Mouse (Mus musculus) kidney, embryonic 16.5 days (tissue): ENCODE measurements around the gene Tmem109. TPM values are rescaled to one million over a fixed set of nuclear protein-coding genes. Genes with fewer than 3 reads are reported as not detected.

Experiments used
- ATAC-seq: fragments of 200-750 bp; cut with Nextera tagmentation; 2 replicates; pipeline ENCODE4 v1.8.0; 2017; ENCODE audit warnings: moderate TSS enrichment; ENCODE audit not compliant: low FRiP score, low TSS enrichment
- H3K27ac ChIP-seq: fragments of 300-500 bp; sonication (generic); 2 replicates; pipeline ENCODE4 v1.5.1; 2014; ENCODE audit warnings: low read length
- H3K27me3 ChIP-seq: fragments of 300-500 bp; sonication (generic); 2 replicates; pipeline ENCODE4 v1.6.1; 2014; ENCODE audit warnings: low read length, control low read depth, mixed read lengths; ENCODE audit not compliant: insufficient read depth
- H3K36me3 ChIP-seq: fragments of 300-500 bp; sonication (generic); 2 replicates; pipeline ENCODE4 v1.6.1; 2014; ENCODE audit warnings: low read length, control low read depth, mixed read lengths; ENCODE audit not compliant: insufficient read depth
- H3K4me1 ChIP-seq: fragments of 300-500 bp; sonication (generic); 2 replicates; pipeline ENCODE4 v1.6.1; 2014; ENCODE audit warnings: low read length, control low read depth, mixed read lengths; ENCODE audit not compliant: insufficient read depth
- H3K4me2 ChIP-seq: fragments of 300-500 bp; sonication (generic); replicated peaks from 2 replicates; pipeline ENCODE4 v1.6.1; 2014; ENCODE audit warnings: low read depth, low read length
- H3K4me3 ChIP-seq: fragments of 300-500 bp; sonication (generic); 2 replicates; pipeline ENCODE4 v1.5.1; 2014; ENCODE audit warnings: mild to moderate bottlenecking, low read length
- H3K9ac ChIP-seq: fragments of 300-500 bp; sonication (generic); replicated peaks from 2 replicates; pipeline ENCODE4 v1.6.1; 2014; ENCODE audit warnings: low read length
- H3K9me3 ChIP-seq: fragments of 300-500 bp; sonication (generic); 2 replicates; pipeline ENCODE4 v1.6.1; 2016; ENCODE audit warnings: low read length, control low read depth
- WGBS: fragments of 180-500 bp; shearing (Covaris S2); extraction: QIAGEN DNeasy Blood & Tissue Kit; methylation state at CpG from one replicate; pipeline ENCODE4 v1.1.7; 2014; 5-methylcytosine and 5-hydroxymethylcytosine counted together
- polyA plus RNA-seq: library from polyadenylated mRNA; unstranded; fragments of >200 nt; fragmentation: Nextera tagmentation; extraction: Ambion mirVana; gene quantifications from 2 replicates; pipeline ENCODE4 v1.2.1, GENCODE M21; 2015

The Tmem109 gene
- polyA plus RNA-seq, 1 experiment from 2014 or later, result 118 TPM

DNA sequence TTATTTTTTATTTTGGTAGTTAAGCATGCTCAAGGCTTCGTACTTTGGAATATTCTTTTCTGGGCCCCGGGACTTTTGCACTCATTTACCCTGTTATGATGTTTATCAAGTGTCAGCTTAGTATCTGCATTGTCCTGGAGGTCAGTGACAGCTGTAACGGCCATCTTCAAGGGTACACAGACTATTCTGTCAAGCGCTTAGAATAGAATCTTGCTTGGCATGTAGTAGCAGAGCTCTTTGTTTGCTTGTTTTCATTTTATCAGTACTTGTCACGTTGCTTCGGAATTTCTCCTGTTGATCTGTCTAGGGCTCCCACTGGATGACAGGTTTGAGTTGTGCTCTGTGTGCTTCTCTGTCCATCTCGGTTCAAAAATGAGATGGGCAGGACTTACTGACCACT, 15.0 kb upstream of the Tmem109 start:
- WGBS, result 81% methylated on average over 7 of the region's 7 CpGs
- peak overlapping the region; percentile 90 for H3K9ac ChIP-seq
- no peak for ATAC-seq
- H3K4me3 ChIP-seq, result peak overlapping the region; percentile 81
- peaks cover 41% of the 10 kb centered on the region for H3K36me3 ChIP-seq
- peak overlapping the region; percentile 68 for H3K4me2 ChIP-seq
- H3K27ac ChIP-seq, result no peak overlapping the region
- no peaks in the 10 kb centered on the region for H3K9me3 ChIP-seq
- H3K4me1 ChIP-seq, result peaks cover 14% of the 10 kb centered on the region
- H3K27me3 ChIP-seq, result no peaks in the 10 kb centered on the region

DNA sequence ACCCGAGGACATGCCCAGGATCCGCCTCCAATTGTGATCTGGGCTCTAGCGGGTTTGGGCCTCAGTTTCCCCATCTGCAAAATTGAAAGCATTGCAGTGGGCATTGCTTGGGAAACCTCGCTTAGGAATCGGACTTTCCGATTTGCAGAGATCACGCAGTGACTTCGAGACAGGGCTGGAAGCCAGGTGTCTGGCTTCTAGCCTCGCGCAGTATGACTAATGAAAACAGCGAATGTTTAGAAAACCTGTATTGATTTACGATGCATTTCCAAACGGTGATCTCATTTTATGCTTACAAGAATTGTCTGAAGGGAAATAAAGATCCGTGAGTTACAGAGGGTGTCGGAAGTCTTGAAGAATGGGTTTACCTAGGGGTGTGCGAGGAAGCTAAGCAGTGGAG, 13.9 kb upstream of the Tmem109 start:
- WGBS, result under 1% methylated on average over 16 of the region's 16 CpGs
- ATAC-seq, result 0 out of 2 replicates have a peak, but pooled peaks have one; percentile 6

DNA sequence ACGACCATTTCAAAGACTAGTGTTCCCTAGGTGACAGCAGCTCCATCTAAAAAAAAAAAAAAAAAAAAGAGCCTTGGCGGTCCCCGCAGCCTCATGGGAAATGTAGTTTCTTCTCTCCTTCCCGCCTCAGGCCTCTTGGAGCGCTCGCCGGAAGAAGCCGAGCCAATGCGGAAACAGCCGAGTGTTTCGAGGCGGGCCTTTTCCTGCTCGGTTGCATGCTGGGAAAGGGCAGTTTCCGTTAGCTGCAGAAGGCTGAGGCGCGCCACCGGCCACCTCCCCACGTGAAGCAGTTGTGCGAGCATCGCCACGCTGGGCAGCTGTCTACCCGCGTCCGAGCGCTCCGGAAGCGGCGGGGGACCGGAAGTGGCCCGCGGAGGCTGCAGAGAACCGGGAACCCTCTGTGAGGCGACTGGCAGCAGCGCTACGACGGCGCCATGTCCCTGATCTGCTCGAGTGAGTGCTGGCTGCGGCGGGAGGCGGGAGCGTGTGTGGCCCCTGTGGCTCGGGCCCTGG, 13.3 kb upstream of the Tmem109 start, which contains the start of gene Prpf19:
Prpf19 (plus strand) TSS at position 216 of the 513 bp plus-strand sequence.
- Histone ChIP-seq H3K9ac (peak within 1 kb of the TSS; percentile 90), H3K27me3 (no peaks in the 10 kb centered on the region), H3K9me3 (no peaks in the 10 kb centered on the region), H3K36me3 (peaks cover 24% of the 10 kb centered on the region), H3K4me2 (peak within 1 kb of the TSS; percentile 68), H3K4me1 (peaks cover 14% of the 10 kb centered on the region), H3K4me3 (peak within 1 kb of the TSS; percentile 81), H3K27ac (peak within 1 kb of the TSS; percentile 91)
- peak; percentile 96 for ATAC-seq
- WGBS, result under 1% methylated on average over 43 of the region's 43 CpGs

More for the DNA sequence above, 13.9 kb upstream of the Tmem109 start:
- Histone ChIP-seq H3K4me1 (peaks cover 14% of the 10 kb centered on the region), H3K9me3 (no peaks in the 10 kb centered on the region), H3K27me3 (no peaks in the 10 kb centered on the region), H3K9ac (peak overlapping the region; percentile 90), H3K4me3 (peak overlapping the region; percentile 81), H3K27ac (peak overlapping the region; percentile 91), H3K36me3 (peaks cover 30% of the 10 kb centered on the region), H3K4me2 (peak overlapping the region; percentile 68)

DNA sequence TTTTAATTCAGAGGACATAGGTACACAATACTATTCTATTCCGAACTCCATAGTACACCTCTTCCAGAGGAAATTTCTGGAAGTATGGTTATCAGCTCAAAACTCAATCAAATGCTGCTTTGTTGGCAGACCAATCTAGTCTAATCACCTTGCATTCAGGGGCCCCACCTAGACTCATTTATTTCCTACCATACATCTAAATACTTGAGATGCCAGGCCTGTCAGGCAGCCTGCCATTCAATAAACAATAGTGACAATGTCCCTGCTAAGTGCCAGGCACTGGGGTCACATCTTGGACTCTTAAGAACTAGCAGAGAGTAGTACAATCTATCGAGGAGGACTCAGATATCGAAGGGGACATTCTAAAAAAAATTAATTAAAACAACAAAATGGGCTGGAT, 10.4 kb upstream of the Tmem109 start:
- Histone ChIP-seq H3K36me3 (no peaks in the 10 kb centered on the region), H3K4me3 (no peak overlapping the region), H3K27ac (no peak overlapping the region), H3K4me2 (no peak overlapping the region), H3K9me3 (no peaks in the 10 kb centered on the region), H3K9ac (no peak overlapping the region), H3K4me1 (peaks cover 14% of the 10 kb centered on the region), H3K27me3 (no peaks in the 10 kb centered on the region)
- WGBS, result 90% methylated on average over 3 of the region's 3 CpGs
- no peak for ATAC-seq

DNA sequence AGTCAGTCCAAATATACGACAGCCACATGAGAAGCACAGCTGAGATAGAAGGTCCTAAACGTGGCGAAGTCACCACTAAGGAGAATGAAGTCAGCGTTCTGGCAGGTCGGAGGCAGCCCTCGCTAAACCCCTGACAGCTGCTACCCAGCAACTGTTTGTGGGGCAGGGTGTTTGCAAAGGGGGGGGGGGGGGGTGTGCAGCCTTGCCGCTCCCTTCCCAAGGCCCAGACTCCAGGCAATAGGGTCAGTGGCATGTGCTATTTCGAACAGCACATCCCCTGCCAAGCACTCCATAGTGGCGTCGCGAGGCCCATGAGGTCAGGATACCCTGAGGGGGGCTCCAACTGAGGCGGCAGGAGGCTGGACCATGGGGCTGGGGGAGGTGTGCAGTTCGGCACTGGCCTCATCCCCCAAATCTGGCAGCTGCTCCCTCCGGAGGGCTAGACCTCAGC, 801 bp downstream of the Tmem109 start:
- peak overlapping the region; percentile 71 for H3K4me3 ChIP-seq
- 0 out of 2 replicates have a peak, but pooled peaks cover 3% of the 10 kb centered on the region for H3K9me3 ChIP-seq
- peaks cover 28% of the 10 kb centered on the region for H3K4me1 ChIP-seq
- peak overlapping the region; percentile 94 for H3K4me2 ChIP-seq
- H3K36me3 ChIP-seq, result no peaks in the 10 kb centered on the region
- no peaks in the 10 kb centered on the region for H3K27me3 ChIP-seq
- H3K27ac ChIP-seq, result peak overlapping the region; percentile 83; the same call in 1 of the 2 replicates
- 1% methylated on average over 14 of the region's 14 CpGs for WGBS
- ATAC-seq, result peak; percentile 81
- peak overlapping the region; percentile 69 for H3K9ac ChIP-seq

DNA sequence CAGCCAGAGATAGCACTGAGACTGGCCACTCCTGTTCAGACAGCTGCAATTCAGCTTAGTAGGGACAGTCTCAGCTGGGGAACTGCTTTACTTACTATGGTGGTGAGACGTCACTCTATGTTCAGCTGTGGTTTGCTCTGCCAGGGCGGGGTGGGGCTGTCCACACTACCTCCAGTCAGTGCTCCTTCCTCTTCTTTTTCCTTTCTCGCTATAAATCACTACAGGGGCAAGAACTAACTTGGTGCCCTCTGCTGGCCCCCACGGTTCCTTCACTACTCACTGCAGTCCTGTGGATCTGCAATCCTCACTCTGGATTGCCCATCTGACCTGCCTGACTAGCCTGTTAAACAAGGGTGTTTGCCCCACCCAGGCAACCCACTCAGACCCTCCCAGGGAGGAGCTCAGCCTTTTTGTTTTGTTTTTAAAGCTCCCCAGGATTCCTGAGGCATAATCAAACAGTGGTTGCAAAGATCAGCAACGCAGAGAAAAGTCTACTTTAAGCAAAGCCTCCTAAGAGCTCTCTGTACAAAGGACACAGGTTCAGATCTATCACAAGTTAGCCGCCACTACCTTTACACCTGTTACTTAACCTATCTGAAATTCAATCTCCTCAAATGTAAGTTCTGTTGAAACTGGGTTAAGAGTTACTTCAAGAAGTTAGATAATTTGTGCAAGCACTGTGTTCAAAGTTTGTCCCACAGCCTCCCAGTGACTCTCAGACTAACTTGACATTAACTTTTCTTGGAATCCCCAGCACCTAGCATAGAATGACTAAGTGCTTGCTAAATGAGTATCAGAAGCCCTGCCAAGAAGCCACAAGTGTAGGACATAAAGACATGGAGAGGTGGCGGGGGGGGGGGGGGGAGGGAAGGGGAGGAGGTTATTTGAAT, 1.5 kb downstream of the Tmem109 start:
- peaks cover 28% of the 10 kb centered on the region for H3K4me1 ChIP-seq
- no peaks in the 10 kb centered on the region for H3K36me3 ChIP-seq
- 0 out of 2 replicates have a peak, but pooled peaks cover 2% of the 10 kb centered on the region for H3K9me3 ChIP-seq
- H3K4me2 ChIP-seq, result peak overlapping the region; percentile 94
- 45% methylated on average over 7 of the region's 7 CpGs for WGBS
- peak; percentile 40 for ATAC-seq
- H3K27me3 ChIP-seq, result no peaks in the 10 kb centered on the region
- peak overlapping the region; percentile 69 for H3K9ac ChIP-seq
- H3K27ac ChIP-seq, result 0 out of 2 replicates have a peak overlapping the region, but pooled peaks have one; percentile 28
- peak overlapping the region; percentile 71 for H3K4me3 ChIP-seq

DNA sequence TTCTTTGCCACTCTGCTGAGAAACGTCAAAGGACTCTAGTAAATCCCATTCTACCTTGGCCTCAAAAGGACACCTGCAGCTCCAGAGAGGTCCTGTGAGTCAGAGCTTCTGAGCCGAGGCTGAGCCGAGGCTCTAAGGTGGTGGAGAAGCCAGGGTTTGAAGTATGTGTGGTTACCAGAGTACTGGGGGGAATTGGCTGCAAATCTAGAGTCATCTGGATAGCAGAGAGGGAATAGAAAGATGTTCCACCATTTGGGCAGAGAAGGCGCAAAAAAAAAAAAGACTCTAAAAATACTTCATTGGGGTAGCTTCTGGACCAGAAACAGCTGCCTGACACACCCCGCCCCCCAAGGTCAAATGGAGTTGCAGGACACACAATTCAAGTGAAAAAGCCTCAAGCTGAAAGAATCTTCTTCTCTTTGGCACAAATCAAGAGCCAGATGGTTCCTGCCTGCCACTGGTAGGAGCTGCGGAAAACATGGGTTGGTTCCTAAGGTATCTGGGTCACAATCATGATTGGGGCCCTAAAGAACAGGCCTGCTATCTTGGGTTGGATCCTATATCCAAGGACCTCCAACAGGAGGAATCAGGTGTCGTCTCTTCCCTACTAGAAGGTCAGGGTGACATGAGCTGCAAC, 3.5 kb downstream of the Tmem109 start:
- no peak overlapping the region for H3K4me3 ChIP-seq
- no peak overlapping the region for H3K27ac ChIP-seq
- no peaks in the 10 kb centered on the region for H3K9me3 ChIP-seq
- no peak overlapping the region for H3K9ac ChIP-seq
- ATAC-seq, result no peak
- H3K27me3 ChIP-seq, result no peaks in the 10 kb centered on the region
- 84% methylated on average over 7 of the region's 7 CpGs for WGBS
- H3K4me2 ChIP-seq, result no peak overlapping the region
- peaks cover 10% of the 10 kb centered on the region for H3K36me3 ChIP-seq
- peaks cover 28% of the 10 kb centered on the region for H3K4me1 ChIP-seq

DNA sequence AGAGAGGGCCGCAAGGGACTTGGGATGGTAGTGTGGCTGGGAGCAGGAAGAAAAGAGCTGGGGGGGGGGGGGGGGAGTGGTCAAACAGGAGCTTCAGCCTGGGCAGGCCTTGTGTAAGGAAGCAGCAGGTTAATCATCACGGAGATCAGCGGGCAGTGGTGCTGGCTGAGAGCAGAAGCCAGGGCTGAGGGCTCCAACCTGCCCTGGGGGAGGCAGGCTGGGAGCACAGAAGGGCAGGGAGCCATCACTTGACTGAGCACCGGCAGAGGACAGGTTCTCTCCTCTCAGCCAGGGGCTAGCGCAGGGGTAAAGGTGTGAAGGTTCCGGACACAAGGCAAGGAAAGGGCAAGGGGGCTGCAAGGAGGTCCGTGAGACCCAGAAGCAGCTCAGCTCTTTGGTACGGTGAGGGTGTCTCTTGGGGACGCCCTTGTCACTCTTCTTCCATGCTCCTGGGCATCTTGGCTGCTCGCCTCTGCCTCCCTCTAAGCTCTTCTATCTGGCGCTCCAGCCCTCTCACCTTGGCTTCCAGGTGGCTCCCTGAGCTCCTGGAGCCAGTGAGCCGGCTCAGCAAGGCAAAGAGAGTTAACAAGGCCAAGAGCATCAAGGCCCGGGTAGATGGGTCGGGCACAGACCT, 10.4 kb downstream of the Tmem109 start:
- peaks cover 32% of the 10 kb centered on the region for H3K4me1 ChIP-seq
- peak; percentile 37 for ATAC-seq
- H3K4me3 ChIP-seq, result no peak overlapping the region
- WGBS, result 78% methylated on average over 14 of the region's 14 CpGs
- H3K9me3 ChIP-seq, result no peaks in the 10 kb centered on the region
- peak overlapping the region; percentile 50 for H3K27ac ChIP-seq
- no peak overlapping the region for H3K4me2 ChIP-seq
- H3K9ac ChIP-seq, result no peak overlapping the region
- no peaks in the 10 kb centered on the region for H3K27me3 ChIP-seq
- peaks cover 18% of the 10 kb centered on the region for H3K36me3 ChIP-seq

DNA sequence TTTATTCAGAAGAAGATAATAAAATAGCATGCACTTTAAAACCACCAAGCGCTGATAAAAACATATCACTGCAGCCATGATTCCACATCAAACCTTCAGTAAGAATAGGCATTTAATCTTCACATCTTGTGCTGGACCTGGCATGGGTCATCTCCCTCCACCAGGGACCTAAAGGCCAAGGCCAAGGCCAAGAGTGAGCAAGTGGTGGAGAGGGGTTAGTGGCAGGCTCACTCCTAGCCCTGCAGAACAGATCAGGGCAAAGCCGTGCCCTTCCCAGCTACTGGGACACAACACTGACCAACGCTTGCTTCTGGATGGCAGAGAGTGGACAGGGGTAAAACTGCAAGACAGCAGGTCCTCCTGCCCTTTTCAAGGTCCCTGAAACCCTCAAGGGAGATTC, 11.1 kb downstream of the Tmem109 start:
- H3K27me3 ChIP-seq, result no peaks in the 10 kb centered on the region
- ATAC-seq, result no peak
- no peak overlapping the region for H3K4me3 ChIP-seq
- H3K4me2 ChIP-seq, result no peak overlapping the region
- H3K9me3 ChIP-seq, result no peaks in the 10 kb centered on the region
- 91% methylated on average over 3 of the region's 3 CpGs for WGBS
- peaks cover 24% of the 10 kb centered on the region for H3K36me3 ChIP-seq
- H3K4me1 ChIP-seq, result peaks cover 32% of the 10 kb centered on the region
- no peak overlapping the region for H3K9ac ChIP-seq
- peak overlapping the region; percentile 87 for H3K27ac ChIP-seq
